Mouse (Mus musculus): Measurements from ENCODE around the gene Nop58. TPM values are rescaled to one million over a fixed set of nuclear protein-coding genes. Genes with fewer than 3 reads are reported as not detected.

Gene Nop58
- total and polyA plus RNA-seq, 3 experiments = 297 to 752 (median 523) TPM

- H3K9me3 ChIP-seq (replicated peaks; ENCODE audit: low read length) = no peaks in the 10 kb centered on the region
- H3K4me3 ChIP-seq (replicated peaks in 1 of 3; ENCODE audit: low read depth in 2 of 3, low read length in 2 of 3, poor library complexity in 1 of 3) = peak overlapping the region in 1 of 3 experiments; percentile 73
- H3K4me2 ChIP-seq (ENCODE audit: insufficient read depth, low read depth, poor library complexity, severe bottlenecking) = peak overlapping the region; percentile 46; the same call in 1 of the 2 replicates
- no peaks in the 10 kb centered on the region for H3K27me3 ChIP-seq (replicated peaks)
- in situ Hi-C loops (cut with MboI; ENCODE audit: low pct_ligation_motif_present, low pct_unique_long_range_greater_than_20kb, low sequenced_read_pairs) = loop anchor here (25.0 kb wide), 1 partner anchor 221 kb away; no protein-coding TSS in a partner anchor
- TF ChIP-seq SIN3A (IDR thresholded peaks at IDR 0.05; ENCODE audit: low read length) = no peak
- TF ChIP-seq UBTF (IDR thresholded peaks at IDR 0.05; ENCODE audit: low read depth, low read length) = no peak
- no peak for TF ChIP-seq ETS1 (conservative IDR thresholded peaks at IDR 0.05; ENCODE audit: low read depth, low read length)
- no peak for TF ChIP-seq TCF12 (IDR thresholded peaks at IDR 0.05; ENCODE audit: low read depth, low read length)
- TF ChIP-seq JUN (IDR thresholded peaks at IDR 0.05; ENCODE audit: insufficient read depth, low read depth, low read length) = no peak
- TF ChIP-seq PAX5 (IDR thresholded peaks at IDR 0.05; ENCODE audit: low read length) = no peak
- TF ChIP-seq CHD1 (IDR thresholded peaks at IDR 0.05; ENCODE audit: low read depth, low read length) = no peak
- TF ChIP-seq EP300 (IDR thresholded peaks at IDR 0.05; ENCODE audit: low read length) = no peak
- no peak for TF ChIP-seq ZMIZ1 (IDR thresholded peaks at IDR 0.05; ENCODE audit: low read depth, low read length)
- TF ChIP-seq IRF4 (IDR thresholded peaks at IDR 0.05; ENCODE audit: low read depth, low read length) = no peak
- no peak for TF ChIP-seq POLR2AphosphoS2 (IDR thresholded peaks at IDR 0.05; ENCODE audit: low read depth, low read length)
- no peak for TF ChIP-seq GABPA (IDR thresholded peaks at IDR 0.05; ENCODE audit: insufficient replicate concordance, low read depth, low read length)
- no peak for TF ChIP-seq MAX (IDR thresholded peaks at IDR 0.05; ENCODE audit: low read length)
- TF ChIP-seq BHLHE40 (IDR thresholded peaks at IDR 0.05; ENCODE audit: low read depth, low read length) = no peak
- H3K27ac ChIP-seq (ENCODE audit: insufficient read depth, low read depth) = no peak overlapping the region
- dilution Hi-C loops (cut with MboI; ENCODE audit: extremely low pct_ligation_motif_present, extremely low pct_unique_long_range_greater_than_20kb, low sequenced_read_pairs) = no loop called here
- peak overlapping the region; percentile 28; the same call in 1 of the 2 replicates for H3K9ac ChIP-seq (ENCODE audit: insufficient read depth, low read depth)
- H3K36me3 ChIP-seq (replicated peaks in 1 of 2; ENCODE audit: control insufficient read depth in 1 of 2, insufficient read depth in 1 of 2, low read length in 1 of 2) = no peaks in the 10 kb centered on the region
- DNase-seq (ENCODE audit: extremely low read depth) = no peak
- peaks cover 2 to 33% of the 10 kb centered on the region in 2 experiments; a peak in 3 of 4 replicates for H3K4me1 ChIP-seq (ENCODE audit: control insufficient read depth in 1 of 2, insufficient read depth in 2 of 2)
- peaks cover 11% of the 10 kb centered on the region for H3K79me2 ChIP-seq (replicated peaks; ENCODE audit: control insufficient read depth, extremely low read depth, insufficient read depth, poor library complexity, severe bottlenecking)
Observed at GRCm38 (mm10) chr1:59766626-59767025, 81.9 kb downstream of the Nop58 start.

Other genes with a start within 250 kb of the Nop58 start
- gene Fzd7, start 202.5 kb upstream of the Nop58 start, total RNA-seq (2012; rRNA removed) = 8.2 and 10.1 TPM in 2 replicates
- gene Fzd7, start 202.5 kb upstream of the Nop58 start, total RNA-seq (2014; rRNA removed) = 3.3 and 4.0 TPM in 2 replicates
- gene Fzd7, start 202.5 kb upstream of the Nop58 start, polyA plus RNA-seq (2012; ENCODE audit: insufficient read length, low read depth) = 4.2 and 4.8 TPM in 2 replicates
- gene Gm973, start 168.7 kb upstream of the Nop58 start, total RNA-seq (2012; rRNA removed) = 7.6 and 8.8 TPM in 2 replicates
- gene Gm973, start 168.7 kb upstream of the Nop58 start, total RNA-seq (2014; rRNA removed) = 2.3 and 4.3 TPM in 2 replicates
- gene Gm973, start 168.7 kb upstream of the Nop58 start, polyA plus RNA-seq (2012; ENCODE audit: insufficient read length, low read depth) = 14.9 and 17.7 TPM in 2 replicates
- 122 and 154 TPM in 2 replicates for gene Sumo1, start 14.1 kb upstream of the Nop58 start, total RNA-seq (2012; rRNA removed)
- 505 and 559 TPM in 2 replicates for gene Sumo1, start 14.1 kb upstream of the Nop58 start, total RNA-seq (2014; rRNA removed)
- gene Sumo1, start 14.1 kb upstream of the Nop58 start, polyA plus RNA-seq (2012; ENCODE audit: insufficient read length, low read depth) = 296 and 297 TPM in 2 replicates
- 3.1 and 3.6 TPM in 2 replicates for gene Bmpr2, start 78.4 kb downstream of the Nop58 start, total RNA-seq (2012; rRNA removed)
- 4.8 and 5.0 TPM in 2 replicates for gene Bmpr2, start 78.4 kb downstream of the Nop58 start, total RNA-seq (2014; rRNA removed)
- gene Bmpr2, start 78.4 kb downstream of the Nop58 start, polyA plus RNA-seq (2012; ENCODE audit: insufficient read length, low read depth) = 3.6 and 4.7 TPM in 2 replicates
- gene Fam117b, start 228.0 kb downstream of the Nop58 start, total RNA-seq (2012; rRNA removed) = 5.7 and 6.4 TPM in 2 replicates
- gene Fam117b, start 228.0 kb downstream of the Nop58 start, total RNA-seq (2014; rRNA removed) = 8.9 and 11.4 TPM in 2 replicates
- 8.1 and 8.8 TPM in 2 replicates for gene Fam117b, start 228.0 kb downstream of the Nop58 start, polyA plus RNA-seq (2012; ENCODE audit: insufficient read length, low read depth)